Mouse (Mus musculus) Muller cell, postnatal 12 days (primary cell): ENCODE data around the gene Lce1i.
"Not testable (repeated sequence)": the region's sequence is repeated elsewhere in the genome, so short reads cannot be mapped to it uniquely, and the experiment has no call there.

Source experiments
- DNase-seq: peaks from one replicate; pipeline ENCODE4 v3.0.0-alpha.2; 2015; ENCODE audit errors: inconsistent ontology term

Lce1i gene

DNA sequence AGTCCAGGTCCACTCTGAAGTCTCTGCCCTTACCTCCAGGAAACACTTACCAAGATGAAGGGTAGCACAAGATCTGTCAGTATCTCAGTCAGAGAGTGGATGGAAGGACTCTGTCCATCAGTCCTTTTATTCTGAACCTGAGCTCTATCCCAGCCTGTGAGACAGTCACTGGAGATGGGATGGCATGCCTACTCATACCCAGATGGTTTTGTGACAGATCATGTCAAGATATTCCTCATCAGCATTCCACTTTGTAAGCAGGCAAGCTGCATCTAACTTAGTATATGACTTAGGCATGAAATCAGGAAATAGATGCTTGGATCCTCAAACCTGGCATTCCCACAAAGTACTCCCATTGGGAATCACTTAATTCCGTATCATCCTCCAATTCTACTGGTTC lies at the start of gene Lce1i:
Gene Lce1i, minus strand, starts transcription at position 101 of the 400 bp plus-strand sequence.
- DNase-seq, result no peak

DNA sequence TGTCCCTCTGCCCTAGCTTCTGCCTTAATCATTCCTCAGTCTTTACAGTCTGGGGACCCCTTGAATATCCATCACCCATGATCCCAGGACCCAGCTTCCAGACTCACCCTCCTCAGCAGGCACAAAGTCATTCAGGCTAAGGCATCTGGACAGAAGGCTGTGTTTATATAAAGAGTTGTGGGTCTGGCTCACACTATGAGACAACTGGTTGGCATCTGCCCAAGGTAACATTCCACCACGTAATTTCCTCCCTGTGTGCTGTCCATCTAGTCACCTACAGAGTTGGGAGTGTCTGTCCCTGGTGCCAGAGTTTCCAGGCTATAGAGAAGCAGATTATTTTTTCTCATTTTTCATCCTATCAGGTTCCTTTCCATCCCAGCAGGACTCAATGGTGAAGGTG lies 48.4 kb upstream of the Lce1i start, which contains the start of gene Kprp:
Gene Kprp, minus strand, starts transcription at position 140 of the 400 bp plus-strand sequence.
- DNase-seq, result peak; percentile 49

DNA sequence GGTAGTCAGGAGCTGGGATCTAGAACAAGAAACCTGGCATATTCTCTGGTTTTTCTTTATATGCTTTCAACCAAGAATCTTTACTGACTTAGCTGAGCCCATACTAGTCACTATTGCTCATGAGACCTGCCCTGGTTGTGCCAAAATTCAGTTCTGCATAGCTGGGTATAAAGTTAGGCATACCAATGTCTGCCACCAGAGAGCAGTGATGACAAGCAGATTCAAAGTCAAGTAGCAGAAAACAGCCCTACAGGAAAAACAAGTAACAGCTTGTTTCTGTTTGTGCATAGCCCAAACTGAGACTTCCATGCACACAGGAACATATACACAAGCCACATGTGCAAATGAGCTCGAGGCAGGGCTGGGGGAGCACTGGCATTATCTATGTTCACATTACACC lies 47.1 kb upstream of the Lce1i start:
- DNase-seq, result peak; percentile 34

DNA sequence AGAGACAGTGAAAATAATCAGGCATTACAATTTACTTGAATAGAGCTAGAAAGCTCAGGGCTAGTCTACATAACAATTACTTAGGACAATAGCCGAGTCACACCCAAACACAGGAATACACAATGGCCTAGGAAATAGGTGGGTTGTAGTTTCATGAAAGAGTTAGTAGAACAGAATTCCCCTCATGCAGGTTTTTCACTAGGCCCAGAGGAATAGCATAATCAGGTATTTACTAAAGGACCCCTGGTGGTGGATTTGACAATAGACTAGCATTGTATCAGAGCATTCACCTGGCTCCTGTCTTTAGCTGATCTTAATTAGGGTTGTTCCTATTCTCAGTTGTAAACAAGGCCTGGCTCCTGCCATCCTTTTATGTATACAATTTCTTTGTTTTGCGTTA lies 37.3 kb upstream of the Lce1i start:
- not testable (repeated sequence) for DNase-seq

DNA sequence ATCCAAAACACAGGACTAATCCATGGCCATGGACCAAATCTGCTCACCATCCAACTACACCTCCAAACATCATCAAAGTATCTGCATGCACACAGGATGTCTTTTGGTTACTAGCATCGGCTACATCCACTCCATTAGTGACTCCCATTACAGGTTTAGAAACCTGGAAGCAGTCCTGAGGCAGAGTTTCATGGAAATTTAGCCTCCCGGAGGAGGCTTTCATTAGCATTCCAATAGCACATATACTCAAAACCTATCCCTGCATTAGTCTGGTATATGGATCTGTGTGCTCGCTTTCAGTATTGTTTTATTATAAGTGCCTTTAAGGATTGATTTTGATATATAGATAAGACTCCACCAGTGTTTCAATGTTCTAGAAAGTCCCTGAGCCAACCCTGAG lies 36.9 kb upstream of the Lce1i start:
- DNase-seq, result no peak

DNA sequence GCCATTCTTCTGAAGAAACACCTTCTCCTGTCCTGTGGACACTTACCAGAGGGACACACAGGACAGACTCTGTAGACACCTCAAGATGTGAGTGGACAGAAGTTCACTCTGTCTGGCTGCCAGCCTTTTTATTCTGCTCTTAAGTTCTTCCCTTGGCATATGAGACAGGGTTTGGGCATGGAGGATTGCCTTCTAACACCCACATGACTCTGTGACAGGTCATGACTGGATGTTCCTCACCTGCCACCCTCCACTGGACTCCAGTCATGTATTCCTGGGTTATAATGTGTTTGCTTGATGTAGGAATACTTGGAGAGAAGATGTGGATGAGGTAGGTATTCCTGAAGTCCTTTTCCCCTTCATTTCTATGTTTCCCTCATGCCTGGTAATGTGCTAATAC lies 29.1 kb upstream of the Lce1i start, which contains the start of gene Lce1k:
Gene Lce1k, minus strand, starts transcription at position 101 of the 400 bp plus-strand sequence.
- no peak for DNase-seq

DNA sequence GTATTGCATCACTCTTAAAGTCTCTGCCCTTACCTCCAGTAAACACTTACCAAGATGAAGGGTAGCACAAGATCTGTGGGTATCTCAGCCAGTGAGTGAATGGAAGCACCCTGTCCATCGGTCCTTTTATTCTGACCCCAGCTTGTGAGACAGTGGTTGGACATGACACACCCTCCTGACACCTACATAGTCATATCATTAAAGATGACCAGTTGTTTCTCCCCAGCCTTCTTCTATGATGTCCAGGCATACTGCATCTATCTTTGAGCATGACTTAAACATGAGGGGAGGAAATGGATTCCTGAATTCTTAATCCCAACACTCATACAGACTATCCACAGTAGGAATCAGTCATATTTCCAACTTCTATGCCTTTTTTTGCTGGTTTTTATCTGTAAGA lies 11.7 kb upstream of the Lce1i start, which contains the start of gene Lce1j:
Gene Lce1j, minus strand, starts transcription at position 101 of the 400 bp plus-strand sequence.
- DNase-seq, result no peak

DNA sequence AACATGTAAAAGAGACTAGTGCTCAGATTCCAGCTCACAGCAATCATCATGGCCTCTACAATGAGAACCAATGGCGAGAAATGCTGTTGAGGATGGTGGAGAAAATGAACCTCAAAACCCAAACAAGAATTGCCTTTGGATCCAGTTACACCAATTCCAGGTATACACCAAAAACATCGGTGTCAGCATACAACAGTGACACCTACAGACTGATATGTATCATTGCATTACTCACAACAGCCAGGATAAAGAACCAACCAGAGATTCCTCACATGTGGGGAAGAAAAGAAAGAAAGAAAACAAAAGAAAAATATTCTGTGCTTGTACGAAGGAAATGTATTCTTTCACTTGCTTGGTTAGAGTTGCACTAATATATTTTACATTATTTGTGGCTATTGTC lies 7.1 kb downstream of the Lce1i start:
- no peak for DNase-seq

DNA sequence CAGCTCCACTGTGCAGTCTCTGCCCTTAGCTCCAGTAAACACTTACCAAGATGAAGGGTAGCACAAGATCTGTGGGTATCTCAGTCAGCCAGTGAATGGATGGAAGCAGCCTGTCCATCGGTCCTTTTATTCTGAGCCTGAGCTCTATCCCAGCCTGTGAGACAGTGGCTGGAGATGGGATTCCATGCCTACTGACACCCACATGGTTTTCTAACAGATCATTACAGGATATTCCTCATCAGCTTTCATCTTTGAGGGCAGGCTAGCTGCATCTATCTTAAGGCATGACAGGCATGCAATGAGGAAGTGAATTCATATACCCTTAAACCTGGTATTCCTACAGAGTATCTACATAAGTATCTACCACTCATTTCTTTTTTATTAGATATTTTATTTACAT lies 13.7 kb downstream of the Lce1i start, which contains the start of gene Lce1h:
Gene Lce1h, minus strand, starts transcription at position 101 of the 400 bp plus-strand sequence.
- DNase-seq, result no peak

DNA sequence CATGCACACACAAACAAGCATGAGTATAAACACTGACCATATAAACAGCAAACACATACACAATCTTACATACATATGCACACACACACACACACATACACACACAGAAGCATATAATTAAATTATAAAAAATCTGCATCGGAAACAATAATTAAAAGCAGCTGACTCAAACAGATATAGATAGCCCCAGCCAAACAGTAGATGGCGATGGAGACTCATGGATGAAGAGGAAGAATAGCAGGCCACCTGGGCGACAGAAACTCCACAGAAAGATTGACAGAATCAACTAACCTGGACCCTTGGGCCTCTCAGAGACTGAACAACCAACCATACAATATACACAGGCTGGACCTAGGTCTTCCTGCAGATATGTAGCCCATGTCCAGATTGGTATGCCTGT lies 25.5 kb downstream of the Lce1i start:
- no peak for DNase-seq

DNA sequence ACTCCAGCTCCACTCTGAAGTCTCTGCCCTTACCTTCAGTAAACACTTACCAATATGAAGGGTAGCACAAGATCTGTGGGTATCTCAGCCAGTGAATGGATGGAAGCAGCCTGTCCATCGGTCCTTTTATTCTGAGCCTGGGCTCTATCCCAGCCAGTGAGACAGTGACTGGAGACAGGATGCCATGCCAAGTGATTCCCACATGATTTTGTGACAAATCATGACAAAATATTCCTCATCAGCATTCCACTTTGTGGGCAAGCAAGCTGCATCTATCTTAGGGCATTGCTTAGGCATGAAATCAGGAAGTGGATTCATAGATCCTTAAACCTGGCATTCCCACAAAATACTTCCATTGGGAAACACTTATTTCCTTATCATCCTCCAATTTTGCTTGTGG lies 26.5 kb downstream of the Lce1i start, which contains the start of gene Lce1g:
Gene Lce1g, minus strand, starts transcription at position 101 of the 400 bp plus-strand sequence.
- DNase-seq, result peak; percentile 26

DNA sequence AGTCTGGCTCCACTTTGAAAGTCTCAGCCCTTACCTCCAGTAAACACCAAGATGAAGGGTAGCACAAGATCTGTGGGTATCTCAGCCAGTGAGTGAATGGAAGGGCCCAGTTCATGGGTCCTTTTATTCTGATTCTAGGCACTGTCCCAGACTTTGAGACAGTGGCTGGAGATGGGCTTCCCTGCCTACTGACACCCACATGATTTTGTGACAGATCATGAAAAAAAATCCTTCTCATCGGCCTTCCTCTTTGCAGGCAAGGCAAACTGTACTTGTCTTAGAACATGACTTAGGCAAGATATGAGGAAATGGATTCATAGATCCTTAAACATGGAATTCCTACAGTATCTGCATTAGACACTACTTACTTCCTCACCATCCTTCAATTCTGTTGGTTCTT lies 39.7 kb downstream of the Lce1i start, which contains the start of gene Gm38119:
Gene Gm38119, minus strand, starts transcription at position 101 of the 400 bp plus-strand sequence.
- DNase-seq, result no peak
